Mouse (Mus musculus): ENCODE measurements around the gene Marveld1.
A peak's percentile ranks its signal among the peaks of the same experiment; 100 is the strongest.

The Marveld1 gene

GRCm38 (mm10) chr19:42147170-42147768 is at the start of gene Marveld1:
Gene Marveld1, plus strand, starts transcription at chr19:42147400.
- peak; percentile 60 for DNase-seq (ENCODE audit: low read depth)

DNA sequence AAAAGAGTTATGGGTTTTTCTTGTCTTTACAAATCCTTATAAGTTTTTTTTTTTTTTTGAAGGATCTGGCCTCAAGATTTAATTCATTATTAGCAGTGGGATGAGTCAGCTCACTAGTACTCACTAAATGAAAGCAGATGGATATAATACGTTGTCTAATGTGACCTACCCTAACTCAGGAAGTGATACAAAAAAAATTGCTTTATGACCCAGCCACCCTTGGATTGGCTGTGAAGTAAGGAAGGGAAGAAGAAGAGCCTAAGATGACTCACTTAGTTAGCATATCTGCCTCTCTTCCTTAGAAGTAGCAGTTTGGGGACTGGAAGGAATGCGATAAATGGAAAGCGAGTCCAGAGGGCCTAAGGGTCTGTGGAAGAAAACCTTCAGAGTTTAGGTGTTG is 47.8 kb upstream of the Marveld1 start:
- DNase-seq (ENCODE audit: low read depth): no peak

DNA sequence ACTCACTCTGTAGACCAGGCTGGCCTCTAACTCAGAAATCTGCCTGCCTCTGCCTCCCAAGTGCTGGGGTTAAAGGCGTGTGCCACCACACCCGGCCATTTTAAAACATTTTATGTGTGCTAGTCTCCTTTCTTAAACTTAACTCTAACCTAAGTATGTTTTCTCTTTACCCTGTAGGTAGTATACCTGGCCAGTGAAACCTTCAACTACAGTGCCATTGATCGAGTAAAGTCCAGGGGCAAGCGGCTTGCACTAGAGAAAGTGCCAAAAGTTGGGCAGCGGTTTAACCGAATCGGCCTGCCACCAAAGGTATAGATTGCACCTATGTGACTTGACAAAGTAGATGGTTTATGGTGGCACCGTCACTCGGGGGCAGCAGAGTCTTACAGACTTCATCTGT is 42.5 kb upstream of the Marveld1 start:
- no peak for DNase-seq (ENCODE audit: low read depth)

DNA sequence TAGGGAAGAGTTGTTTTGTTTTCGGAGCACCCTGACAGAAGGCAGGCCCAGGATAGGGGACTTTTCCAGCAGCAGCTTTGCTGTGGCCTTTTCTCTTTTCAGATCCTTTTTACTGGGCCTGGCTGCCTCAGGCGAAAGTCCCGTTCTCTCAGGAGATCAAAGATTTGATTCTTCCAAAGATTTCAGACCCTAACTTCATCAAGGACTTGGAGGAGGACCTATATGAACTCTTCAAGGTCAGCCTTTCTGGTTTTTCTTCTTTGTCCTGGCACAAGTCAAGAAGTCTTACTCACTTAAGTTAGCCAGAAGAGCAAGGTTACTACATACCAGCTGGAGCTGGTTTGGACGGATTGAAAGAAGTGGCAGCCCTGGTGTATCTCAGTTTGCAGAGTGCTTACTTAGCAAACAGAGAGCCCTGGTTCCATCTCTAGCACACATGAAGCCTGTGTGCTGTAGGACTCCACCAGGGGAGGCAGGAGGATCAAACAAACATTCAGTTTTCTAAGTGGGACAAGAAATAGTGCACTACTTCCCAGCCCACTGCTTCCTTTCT is 31.3 kb upstream of the Marveld1 start:
- DNase-seq (ENCODE audit: low read depth): no peak

DNA sequence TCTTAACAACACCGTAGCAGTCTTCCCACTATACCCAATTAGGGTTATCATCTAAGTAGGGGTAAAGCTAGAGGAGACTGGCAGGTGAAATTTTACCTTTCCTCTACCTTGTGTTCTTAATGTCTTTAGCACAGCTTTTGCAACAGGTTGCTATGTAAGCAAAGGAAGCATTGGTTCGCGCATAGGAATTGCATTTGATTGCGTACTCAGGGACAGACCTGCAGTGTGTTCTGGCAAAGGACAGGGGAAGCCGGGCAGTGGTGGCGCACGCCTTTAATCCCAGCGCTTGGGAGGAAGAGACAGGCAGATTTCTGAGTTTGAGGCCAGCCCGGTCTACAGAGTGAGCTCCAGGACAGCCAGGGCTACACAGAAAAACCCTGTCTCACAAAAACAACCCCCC is 29.1 kb upstream of the Marveld1 start:
- DNase-seq (ENCODE audit: low read depth): no peak

DNA sequence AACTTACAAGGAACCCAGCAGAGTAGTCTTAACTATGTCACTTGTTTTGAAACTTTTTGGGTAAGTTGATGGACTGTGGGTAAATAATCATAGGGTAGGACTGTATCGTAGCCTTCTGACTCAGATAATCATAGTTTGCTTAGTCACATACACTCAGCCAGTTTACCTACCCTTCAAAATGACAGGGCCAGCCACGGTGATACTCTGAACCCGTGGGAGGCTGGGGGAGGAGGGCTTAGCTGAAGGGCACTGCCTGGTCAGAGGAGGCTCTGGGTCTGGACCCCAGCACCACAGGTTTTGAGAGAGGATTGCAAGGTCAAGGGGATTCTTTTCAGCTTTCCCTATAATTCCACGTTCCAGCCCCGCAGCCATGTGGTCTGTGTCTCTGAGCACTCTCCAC is 28.6 kb upstream of the Marveld1 start:
- no peak for DNase-seq (ENCODE audit: low read depth)

- DNase-seq (ENCODE audit: low read depth): no peak
Observed at GRCm38 (mm10) chr19:42120451-42120850, 26.7 kb upstream of the Marveld1 start.

DNA sequence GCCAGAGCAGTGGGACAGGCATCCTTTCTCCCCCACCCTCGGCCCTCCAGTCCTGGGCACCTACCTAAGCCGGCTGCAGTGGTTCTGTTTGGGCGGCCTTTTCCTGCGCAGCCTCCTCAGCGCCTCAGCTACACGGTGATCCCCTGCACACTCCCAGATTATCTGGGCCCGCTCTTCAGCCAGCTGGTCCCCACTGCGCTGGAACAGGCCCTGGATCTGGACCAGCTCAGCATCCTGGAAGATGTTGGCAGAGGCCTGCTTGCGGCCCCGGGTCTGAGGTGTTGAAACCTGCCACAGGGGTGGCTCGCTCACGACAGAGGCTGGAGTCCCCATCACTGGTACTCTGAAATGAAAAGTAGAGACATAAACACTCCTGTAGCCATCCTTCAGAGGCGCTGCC is 22.5 kb upstream of the Marveld1 start:
- DNase-seq (ENCODE audit: low read depth): no peak

DNA sequence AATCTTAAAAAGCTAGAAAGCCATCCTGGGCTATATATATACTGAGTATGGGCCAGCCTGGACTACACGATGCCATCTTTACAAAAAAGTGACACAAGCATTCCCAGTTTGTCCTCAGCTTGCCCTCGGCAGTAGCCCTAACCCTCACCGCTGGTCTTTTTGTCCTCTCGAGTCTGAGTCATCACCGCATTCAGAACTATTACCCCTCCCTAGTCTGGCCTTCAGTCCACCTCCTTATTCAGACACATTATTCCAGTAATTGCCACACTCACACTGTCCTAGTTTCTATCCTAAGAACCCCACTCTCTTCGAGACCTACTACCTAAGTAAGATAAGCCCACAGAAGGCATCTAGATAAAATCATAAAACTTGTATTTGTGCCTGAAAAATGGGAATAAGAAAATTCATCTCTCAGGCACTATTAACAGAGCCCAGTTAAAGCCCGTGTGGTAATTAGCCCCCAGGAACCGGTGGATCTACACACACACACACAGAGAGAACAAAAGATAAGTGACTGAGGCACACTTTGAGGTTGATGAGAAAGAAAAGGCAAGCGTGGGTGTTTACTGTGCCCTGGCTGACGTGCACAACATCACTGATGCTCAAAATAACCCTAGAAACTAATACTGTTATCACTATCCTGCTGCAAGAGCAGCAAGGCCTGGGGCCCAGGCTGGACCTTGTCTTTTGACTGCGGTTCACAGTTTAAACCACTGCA is 21.5 kb upstream of the Marveld1 start:
- no peak for DNase-seq (ENCODE audit: low read depth)

DNA sequence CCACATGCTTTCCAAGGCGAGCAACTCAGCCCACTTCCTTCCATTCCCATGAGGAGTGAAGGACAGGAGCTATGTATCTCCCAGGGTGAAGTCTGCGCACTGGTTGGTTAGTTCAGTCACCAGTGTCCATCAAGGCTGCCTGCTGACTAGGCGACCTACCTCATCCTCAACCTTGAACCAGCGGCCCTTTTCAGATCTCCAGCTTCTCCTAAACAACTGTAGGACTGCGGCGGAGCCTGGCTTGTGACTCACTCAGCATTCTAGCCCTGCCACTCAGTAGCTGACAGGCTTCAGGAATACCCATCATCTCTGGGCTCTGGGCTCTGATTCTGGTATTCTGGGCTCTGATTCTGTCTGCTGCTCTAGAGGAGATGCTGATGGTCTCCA is 21.0 kb upstream of the Marveld1 start:
- no peak for DNase-seq (ENCODE audit: low read depth)

GRCm38 (mm10) chr19:42127024-42127423 is 20.2 kb upstream of the Marveld1 start:
- no peak for DNase-seq (ENCODE audit: low read depth)

GRCm38 (mm10) chr19:42128052-42128740 is 19.0 kb upstream of the Marveld1 start:
- DNase-seq (ENCODE audit: low read depth): peak; percentile 37

GRCm38 (mm10) chr19:42128787-42129508 is 18.3 kb upstream of the Marveld1 start, which contains the start of gene Avpi1:
Gene Avpi1, minus strand, starts transcription at chr19:42129059.
- DNase-seq (ENCODE audit: low read depth): peak; percentile 95

- DNase-seq (ENCODE audit: low read depth): no peak
Observed at GRCm38 (mm10) chr19:42129509-42130293, 17.5 kb upstream of the Marveld1 start.

GRCm38 (mm10) chr19:42130294-42130606 is 16.9 kb upstream of the Marveld1 start:
- no peak for DNase-seq (ENCODE audit: low read depth)

- DNase-seq (ENCODE audit: low read depth): no peak
Observed at GRCm38 (mm10) chr19:42131101-42131500, 16.1 kb upstream of the Marveld1 start.

DNA sequence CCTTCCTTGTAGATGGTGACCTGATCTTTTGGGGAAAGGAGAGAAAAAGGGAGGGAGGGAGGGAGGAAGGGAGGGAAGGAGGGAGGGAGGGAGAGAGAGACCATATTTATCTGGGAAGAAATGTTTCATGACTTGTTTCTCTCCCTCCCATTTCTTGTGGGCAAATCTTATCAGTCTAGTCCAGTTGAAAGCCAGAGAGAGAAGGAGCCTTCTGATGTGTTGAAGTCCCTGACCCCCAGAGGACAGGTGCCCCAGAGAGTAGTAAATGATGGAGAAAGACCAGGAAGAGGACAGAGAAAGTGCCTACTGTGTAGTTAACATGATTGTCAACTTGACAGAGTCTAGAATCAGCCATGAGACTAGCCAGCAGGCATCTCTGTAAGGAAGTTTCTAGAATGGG is 12.1 kb upstream of the Marveld1 start:
- no peak for DNase-seq (ENCODE audit: low read depth)

DNA sequence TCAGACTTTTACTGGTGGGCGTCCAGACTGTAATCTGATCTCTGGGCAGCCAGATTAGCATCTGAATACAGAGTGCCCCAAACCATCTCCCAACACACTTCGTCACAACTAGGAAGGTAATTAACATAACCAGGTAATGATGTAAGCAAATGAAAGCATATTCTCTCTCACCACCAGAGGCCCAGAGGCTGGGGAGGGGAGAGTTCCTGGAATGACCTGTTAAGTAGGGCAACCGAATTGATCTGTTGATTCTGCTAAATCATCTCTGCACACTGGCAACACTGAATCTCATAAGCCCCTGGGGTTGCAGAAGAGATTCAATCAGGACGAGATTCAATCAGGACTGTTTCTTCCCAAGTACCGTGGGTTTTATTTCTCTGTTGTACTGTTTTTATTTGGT is 11.1 kb upstream of the Marveld1 start:
- DNase-seq (ENCODE audit: low read depth): no peak

DNA sequence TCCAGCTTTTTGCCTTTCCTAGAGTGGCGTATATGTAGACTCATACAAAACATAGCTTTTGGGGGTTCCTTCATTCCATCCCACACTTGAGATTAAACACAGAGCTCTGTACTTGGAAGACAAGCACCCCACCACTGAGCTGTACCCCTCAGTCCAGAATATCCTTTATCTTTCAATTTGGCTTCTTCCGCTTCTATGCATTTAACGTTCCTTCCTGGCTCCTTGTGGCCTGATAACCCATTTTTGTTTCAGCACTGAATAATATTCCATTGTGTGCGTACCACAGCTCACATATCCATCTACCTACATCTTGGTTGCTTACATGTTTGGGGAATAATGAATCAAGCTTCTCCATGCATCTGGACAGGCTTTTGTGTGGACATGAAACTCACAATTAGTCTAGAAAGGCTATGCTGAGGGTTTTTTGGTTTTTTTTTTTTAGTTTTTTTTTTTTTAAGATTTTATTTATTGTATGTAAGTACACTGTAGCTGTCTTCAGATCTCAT is 10.0 kb upstream of the Marveld1 start:
- DNase-seq (ENCODE audit: low read depth): no peak

GRCm38 (mm10) chr19:42138517-42139285 is 8.5 kb upstream of the Marveld1 start:
- no peak for DNase-seq (ENCODE audit: low read depth)

Data from induced T-regulatory cell, adult 2 months (primary cell).